Mouse (Mus musculus) embryo, embryonic 9.5 days (tissue): ENCODE measurements around the gene Rwdd3.
A peak's percentile ranks its signal among the peaks of the same experiment; 100 is the strongest.

Source experiments
- DNase-seq: peaks from one replicate; pipeline ENCODE4 v3.0.0-alpha.2; 2017; ENCODE audit errors: extremely low spot score

The Rwdd3 gene

DNA sequence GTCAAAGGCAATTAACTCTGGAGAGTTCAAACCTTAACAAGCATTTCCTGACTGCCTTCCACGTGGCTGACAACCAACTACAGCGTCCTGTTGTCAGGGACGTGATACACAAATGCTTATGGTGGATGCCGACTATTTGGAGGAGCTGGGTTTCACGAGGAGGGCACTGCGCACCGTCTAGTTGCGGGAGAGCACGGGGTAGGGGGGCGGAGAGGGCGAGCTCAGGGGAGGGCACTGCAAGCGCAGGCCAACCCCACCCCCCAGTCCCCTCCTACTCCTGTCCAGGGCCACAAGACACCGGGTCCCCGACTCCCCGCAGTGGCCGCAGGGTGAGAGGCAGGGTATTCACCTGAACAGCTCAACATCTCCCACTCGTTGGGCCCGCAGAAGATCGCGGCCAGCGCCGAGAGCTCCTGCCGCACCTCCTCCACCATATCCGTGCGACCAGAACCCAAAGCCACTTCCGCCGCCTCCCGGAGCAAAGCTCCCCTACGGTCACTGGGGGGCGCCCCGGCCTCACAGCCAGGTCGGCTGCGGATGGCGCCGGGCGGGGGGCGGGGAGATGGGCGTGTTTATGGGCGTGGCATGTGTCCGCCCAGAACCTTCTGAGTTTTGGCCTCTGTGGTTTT is at the start of gene Rwdd3:
Gene Rwdd3, minus strand, starts transcription at position 453 of the 629 bp plus-strand sequence.
- DNase-seq: peak; percentile 94

DNA sequence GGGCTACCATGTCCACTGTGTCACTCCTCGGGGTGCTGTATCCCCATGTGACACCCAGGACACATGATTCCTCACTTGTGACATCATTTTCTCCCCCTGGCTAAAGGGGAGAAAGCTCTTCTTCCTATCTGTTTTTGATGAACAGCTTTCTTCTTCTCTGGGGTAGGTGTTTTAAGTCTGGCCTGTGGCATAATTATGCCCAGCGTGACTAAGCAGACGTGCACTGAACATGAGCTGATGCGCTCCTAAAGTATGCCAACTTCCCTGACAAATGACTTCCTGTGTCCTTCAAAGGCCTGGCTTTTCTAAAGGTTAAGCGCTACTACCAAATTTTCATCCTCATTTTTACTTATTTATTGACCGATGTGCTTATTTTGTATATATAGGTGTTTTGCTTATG is 45.5 kb upstream of the Rwdd3 start:
- DNase-seq: no peak

DNA sequence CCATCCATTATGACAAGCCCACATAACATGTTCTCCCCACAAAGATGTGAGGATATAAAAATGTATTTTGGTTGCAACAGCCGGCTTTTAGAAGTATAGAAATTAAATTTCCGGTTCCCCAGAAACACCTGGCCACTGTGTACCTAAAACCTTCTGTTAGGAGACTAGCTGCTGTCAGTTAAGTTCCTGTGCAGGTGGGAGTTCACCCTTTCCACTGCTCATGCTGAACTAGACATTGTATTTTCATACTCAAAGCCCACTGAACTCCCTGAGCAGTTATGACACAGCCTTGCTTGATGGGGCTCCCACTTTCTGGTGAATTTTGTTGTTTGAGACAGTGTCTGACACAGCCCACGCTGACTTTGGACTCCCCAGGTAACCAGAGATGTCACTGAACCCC is 42.0 kb upstream of the Rwdd3 start:
- DNase-seq: no peak

DNA sequence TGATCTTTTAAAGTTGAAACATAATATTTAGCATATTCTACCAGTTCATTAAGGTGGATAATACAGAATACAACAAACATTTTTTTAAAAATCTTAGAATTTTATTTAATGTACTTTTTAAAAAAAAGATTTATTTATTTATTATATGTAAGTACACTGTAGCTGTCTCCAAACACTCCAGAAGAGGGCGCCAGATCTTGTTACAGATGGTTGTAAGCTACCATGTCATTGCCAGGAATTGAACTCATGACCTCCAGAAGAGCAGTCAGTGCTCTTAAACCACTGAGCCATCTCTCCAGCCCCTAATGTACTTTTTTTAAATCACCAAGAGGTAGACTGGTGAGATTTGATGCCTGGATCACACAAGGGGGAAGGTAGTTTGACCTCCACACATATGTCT is 40.7 kb upstream of the Rwdd3 start:
- DNase-seq: no peak

DNA sequence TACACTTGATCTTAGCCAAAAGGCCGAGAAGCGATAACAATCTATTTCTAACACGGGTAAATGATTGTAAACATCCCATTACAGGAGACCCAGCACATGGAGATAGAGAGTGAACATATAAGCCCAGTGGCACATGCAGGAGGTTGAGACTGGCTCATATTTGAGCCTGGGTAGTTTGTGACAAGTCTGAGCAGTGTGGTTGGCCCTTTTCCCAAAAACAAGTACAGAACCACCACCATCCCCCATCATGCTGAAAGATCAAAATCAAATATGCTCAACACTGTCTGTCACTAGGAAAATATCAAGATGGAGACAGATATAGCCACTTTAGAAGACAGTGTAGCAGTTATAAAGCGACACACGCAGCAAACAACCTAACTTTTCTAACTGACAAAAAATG is 37.5 kb upstream of the Rwdd3 start:
- no peak for DNase-seq

DNA sequence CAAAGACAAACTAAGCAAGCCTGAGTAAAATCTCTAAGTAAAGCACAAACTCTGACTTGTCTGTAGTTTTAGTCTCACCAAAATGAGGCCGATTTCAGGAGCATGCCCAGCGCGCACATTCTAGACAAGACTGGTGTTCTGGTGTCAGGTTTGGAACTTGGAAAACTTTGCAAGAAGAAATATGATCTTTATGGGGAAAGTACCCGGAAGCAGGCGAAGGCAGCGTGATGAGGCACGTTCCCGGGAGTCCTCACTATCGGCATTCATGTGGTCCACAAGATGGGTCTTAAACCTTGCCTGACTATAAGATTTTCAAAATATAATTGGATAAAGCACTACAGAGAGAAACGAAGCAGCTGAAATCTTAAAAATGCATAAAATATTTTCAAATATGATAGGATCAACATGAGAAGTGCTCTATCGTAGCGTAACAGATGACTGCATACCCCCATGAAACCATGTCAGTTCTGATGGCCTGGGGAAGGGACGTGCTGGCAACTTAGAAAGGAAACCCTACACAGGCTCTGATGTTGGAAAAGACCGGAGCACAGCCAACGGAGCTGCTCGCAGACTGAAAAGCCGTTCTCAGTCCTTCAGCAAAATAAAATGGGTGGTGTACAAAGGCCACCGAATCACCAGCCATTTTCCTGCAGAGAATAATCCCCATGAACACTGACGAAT is 34.8 kb upstream of the Rwdd3 start:
- DNase-seq: no peak

DNA sequence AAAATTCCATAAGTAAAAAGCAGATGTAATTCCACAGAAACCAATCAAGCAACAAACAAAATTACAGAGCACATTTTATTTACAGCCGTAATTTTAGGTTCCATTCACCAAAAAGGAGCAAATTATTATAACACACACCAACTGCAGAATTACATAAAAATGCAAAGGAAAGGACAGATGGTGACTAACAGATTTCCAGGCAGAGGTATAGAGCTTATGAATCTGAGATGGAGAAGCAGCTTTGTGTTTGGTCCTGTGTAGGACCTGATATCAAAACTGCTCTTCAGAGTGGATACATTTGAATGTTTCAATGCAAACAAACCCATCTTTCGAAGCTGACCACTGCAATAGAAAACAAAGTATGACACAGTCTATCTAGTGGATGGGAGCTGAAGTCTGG is 31.1 kb upstream of the Rwdd3 start:
- no peak for DNase-seq

DNA sequence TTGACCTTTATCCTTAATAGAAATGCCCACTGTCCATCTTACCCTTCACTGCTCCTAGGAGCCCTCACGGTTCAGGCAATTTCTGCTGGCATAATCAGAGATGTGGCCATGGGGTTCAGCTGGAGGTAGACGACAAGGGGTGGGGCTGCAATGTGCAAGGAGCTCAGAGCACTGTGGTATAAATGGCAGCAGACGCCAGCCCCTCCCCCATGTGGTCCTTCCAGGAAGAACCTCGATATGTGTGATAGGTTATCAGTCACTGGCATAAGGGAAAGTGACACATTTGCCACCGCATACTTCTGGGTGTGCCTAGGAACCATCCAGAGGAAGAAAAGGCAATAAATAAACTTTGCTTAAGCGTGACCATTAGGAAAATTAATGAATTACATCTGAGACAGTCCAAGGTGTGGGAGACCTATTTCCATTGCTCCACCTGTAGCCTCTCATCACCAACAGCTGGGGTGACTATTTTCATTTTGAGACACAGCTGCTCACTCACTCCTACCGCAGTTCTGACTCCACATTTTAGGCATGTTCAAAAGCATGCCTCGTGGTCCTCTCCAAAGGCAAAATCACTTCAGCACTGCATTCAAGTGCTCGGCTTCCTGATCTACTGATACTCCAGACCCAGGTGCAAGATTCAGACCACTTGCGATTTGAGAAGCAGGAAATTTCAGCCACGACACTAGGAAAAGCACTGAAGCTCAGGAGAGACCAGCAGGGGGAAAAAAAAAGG is 29.7 kb upstream of the Rwdd3 start:
- DNase-seq: no peak

DNA sequence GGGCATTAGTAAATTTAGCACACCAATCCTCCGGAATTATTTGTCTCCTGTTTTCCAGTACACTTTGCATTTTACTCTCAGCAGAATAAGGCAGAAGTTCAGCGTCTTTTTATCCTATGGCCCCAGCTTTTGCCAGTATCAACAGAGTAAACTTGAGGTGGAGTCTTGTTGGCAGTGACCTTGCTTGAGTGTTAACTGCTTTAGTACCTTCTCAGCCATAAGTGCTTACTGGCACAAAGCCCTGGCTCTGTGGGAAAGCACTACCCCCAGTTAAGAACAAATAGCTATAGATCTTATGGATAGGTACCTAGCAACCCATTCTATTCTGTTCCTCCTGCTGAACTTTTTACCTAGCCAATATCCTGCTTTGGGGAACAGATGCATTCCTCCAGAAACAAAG is 17.7 kb upstream of the Rwdd3 start:
- no peak for DNase-seq

DNA sequence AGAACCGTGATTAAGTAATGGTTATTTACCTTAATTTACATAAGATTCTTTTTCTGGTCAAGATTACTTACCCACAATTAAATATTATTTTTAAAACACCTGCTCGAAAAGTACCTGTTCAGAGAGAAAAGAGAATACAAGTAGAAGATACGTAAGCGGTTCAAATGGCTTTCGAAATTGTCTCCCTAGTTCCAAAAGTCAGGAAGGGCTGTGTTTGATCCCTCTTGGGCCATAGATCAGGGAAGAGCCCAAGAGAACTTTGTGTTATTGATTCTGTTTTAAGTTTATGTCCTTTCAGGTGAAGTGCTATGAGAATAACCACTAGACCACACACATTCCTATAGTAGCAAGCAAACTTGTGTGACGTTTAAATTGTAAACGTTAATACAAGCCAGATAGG is 16.0 kb upstream of the Rwdd3 start:
- no peak for DNase-seq

DNA sequence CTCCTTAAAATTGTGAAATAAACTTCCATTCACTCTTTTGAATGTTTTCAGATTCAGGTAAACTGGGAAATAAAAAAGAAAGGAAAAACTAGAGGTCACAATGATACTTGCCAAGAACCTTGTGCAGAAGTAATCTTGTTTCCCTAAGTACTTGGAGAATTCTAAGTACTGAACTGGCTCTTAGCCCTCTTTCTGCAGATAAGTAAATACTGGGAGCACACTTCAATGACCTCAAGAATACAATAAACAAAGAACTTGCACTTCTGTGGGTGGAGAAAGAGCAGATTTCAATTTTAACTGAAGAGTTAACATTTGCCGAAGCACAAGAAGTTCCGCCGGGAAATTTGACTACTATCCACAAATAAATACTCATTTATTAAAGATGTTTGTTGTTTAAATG is 15.4 kb upstream of the Rwdd3 start:
- no peak for DNase-seq

DNA sequence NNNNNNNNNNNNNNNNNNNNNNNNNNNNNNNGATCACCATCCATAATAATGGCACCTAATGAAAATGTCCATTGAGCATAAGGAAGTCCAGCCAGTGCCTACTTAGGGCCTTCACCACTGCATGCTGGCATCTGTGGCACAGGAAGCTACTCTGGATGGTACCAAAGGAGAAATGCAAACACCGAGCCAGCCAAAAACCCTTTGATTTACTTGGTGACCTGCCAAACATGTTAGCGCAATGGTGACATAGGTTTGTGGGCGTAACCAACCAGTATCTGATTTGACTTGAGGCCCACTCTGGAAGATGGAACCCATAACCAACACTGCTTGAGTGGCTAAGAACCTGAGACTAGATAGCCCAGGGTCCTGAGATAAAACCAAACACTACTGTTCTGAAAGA is 13.7 kb upstream of the Rwdd3 start:
- DNase-seq: no peak

DNA sequence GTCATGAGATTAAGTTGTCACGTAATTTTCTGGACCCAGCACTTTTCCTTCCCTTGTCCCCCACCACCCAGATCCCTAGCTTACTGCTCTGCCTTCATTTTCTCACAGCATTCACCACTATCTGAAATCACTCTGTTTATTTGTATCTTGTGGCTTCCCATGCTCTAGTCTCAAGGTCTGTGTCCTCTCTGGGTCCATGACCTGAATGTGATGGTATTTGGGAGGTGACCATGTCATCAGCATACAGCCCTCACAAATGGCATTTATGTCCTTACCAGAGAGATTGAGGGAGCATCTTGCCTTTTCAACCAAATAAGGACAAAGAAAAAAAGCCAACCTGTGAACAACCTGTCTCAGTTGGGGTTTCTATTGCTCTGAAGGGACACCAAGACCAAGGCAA is 4.5 kb upstream of the Rwdd3 start:
- DNase-seq: no peak

DNA sequence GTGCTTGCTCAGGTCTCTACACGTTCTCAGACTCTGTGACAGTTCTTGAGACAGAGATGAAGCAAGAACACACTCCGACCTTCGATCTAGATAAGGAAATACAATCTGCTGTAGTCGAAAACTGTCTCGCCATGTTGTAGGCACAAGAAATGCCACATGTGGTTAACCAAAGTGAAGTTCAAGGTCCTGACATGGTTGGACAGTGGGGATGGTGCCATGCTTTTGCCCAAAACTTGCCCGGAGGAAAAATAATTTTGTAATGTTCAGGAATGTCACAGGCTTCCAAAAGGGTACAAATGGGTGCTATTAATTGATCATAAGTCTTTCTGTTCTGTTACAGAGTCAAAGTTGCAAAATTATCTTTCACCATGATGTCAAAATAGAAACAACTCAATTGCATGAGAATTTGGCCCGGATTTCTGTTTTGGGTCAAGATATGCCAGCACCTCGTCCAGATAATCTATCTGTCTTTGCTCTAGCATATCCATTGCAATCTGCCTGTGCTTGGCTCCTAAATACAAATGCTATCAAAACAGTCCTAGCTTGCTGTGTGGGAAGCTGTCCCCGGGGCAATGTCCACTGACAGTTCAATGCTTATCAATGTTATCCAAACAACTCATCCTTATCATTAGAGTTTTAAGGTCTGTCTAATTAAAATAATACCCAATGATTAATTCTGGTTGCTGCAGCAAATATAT is 2.9 kb upstream of the Rwdd3 start:
- no peak for DNase-seq

DNA sequence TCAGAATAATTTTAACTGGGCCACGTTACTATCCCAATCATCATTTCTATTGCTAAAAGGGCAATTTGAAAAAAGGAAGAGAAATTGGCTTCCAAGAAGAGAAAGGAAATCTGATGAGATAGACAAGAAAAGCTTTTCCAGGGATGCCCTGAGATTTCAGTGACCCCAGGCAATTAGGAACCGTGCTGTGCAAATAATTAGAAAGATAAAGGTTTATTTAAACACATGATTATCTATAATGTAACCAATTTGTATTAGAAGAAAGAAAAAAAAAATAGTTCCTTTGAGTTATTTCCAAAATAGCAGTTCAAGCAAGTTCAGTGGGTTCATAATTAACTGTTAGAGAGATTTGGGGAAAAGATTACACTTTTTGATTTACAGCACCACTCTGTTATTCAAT is 1.2 kb upstream of the Rwdd3 start:
- no peak for DNase-seq

DNA sequence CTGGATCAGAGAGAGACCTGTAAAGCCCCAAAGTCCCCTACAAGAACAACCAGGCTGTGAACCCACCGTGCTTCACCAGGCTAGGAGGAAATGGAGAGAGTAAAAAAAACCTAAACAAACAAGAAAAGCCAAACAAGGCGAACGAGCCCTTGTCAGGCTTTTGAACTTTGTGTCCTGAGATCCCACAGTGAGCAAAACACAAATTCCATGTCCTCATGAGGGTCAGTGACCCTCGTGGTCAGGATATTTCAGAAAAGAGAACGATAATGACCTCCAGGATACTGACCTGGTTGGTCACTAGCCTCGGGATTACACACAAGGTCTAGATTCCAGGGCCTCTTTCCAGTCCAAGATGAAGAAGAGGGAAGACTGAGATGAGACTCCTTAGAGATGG is 374 bp upstream of the Rwdd3 start:
- no peak for DNase-seq

DNA sequence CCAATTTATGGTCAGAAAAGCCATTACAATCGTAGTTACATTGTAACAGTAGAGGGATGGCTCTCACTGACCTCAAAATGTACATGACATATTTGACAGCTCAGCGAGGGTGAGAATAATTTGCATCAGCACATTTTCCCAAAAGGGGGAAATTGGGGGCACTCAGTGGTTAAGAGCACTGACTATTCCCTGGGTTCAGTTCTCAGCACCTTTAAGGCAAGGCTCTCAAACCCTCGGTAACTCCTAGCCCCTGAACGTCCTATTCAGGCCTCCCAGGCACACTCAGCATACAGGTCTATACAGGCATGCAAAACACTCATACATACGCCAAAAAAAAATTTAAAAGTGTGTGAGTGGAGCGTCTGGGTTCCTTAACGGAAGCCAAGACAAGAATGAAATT is 864 bp downstream of the Rwdd3 start:
- DNase-seq: no peak

DNA sequence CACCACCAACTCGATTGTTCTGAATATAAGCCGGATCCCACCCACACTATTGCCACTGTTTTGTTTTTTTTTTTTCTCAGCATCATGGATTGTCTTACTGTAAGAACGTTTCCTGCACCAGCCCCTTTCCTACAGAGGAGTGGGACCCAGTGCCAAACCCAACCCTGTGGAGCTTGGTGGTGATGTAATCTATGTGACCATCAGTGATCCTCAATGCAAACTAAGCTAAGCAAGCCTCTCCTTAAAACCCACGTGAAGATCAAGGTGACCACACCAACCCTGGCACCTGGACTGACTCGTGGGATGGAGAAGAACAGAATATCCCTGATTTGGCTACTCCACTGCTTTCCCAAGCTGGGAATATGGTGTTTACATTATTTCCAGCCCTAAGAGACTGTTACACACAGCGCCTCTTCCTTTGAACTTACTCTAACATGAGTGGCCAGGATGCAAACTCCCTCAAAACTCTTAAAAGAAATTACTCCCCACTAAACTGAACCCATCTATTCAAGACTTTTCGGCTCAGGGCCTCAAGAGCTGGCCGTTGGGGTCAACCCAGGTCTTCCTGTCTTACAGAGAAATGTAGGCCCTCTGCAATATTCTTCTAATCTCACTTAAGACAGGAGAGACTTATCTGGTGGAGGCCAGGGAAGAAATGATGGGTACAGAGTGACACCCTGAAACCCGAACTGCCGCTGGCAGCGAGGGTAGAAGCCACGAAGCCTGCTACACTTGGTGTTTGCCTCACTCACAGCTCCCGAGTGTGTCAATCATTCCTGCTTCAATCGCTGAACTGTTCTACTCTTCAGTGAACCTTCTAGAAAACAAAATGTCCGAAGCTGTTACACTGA is 2.2 kb downstream of the Rwdd3 start:
- no peak for DNase-seq

DNA sequence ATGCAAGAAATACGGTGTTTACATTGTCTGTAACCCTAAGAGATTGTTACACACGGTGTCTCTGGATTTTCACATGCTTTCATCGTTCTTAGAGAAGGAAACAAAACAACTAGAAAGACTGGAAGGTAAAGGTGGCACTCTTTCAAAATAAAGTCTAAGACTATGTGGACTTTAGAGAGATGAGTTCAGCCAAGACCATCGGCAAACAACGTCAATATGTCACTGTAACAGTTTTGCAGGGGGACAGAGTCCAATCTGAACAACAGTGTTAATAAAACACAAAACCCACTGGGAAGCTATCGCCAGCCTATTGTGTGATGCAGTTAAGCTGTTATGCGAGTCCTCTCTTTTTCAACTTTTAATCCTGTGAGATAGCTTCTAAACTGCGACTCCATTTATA is 2.9 kb downstream of the Rwdd3 start:
- DNase-seq: no peak

DNA sequence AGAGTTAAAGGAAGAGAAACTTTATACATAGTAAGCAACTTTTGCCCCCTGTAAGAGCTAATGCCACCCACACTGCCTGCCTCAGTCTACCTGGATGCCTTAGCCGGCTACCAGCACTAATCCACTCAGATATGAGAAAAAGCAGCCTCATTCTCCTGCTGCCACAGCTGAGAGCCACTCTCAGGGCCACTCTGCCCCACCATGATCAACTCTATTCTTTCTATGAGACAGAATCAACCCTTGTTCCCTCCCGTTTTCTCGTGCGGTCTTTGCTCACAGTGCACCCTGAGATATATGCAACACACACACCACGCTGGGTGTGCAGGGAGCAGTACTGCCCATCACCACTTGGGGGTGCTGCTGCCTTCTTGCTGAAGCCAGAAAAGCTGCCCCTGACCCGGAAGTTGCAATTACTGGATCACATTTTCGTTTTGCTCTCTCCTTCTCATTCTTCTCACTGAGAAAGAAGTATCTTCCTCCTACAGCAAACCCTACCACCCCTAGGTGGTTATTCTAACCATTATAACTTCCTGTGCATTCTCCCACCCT is 8.2 kb downstream of the Rwdd3 start:
- DNase-seq: peak; percentile 75

DNA sequence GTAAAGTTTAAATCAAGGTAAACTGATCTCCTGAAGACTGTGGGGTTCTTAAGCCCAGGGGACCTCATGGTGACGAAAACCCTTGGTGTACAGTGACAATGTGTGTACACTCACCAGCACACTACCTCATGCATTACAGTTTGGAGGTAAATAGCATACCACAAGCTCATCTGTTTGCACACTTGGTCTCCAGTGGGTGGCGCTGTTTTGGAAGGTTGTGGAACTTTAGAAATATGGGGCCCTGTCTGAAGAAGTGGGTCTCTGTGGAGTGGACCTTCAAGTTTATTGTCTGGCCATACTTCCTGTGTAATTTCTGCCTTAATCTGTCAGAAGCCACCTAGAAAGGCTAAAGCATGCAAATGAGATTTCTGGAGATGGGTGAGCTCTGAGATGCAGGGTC is 9.8 kb downstream of the Rwdd3 start:
- DNase-seq: no peak
